Mouse (Mus musculus) monocyte, adult 5-6 weeks (primary cell): Measurements from ENCODE around the gene Ccdc91. TPM values are rescaled to one million over a fixed set of nuclear protein-coding genes. Genes with fewer than 3 reads are reported as not detected.

Experiments
- ATAC-seq: fragments of 153-309, 156-312 bp; replicated peaks from 2 replicates; pipeline ENCODE4 v1.8.0; 2017; ENCODE audit warnings: mild to moderate bottlenecking; ENCODE audit not compliant: low TSS enrichment, insufficient number of reproducible peaks, severe bottlenecking, poor library complexity, low FRiP score
- total RNA-seq: library from RNA; stranded (forward); fragments of 200-1000, 200-491, 200-594 nt; gene quantifications from 3 replicates; pipeline ENCODE4 v1.2.3, GENCODE M21; 2017

Ccdc91 gene
- total RNA-seq, 1 experiment from 2014 or later, result 31.1 TPM

- no peak for ATAC-seq
Observed at GRCm38 (mm10) chr6:147555591-147555990, 80.0 kb downstream of the Ccdc91 start.

GRCm38 (mm10) chr6:147559316-147559715, 83.7 kb downstream of the Ccdc91 start:
- ATAC-seq, result no peak

- ATAC-seq, result no peak
Observed at GRCm38 (mm10) chr6:147560436-147560835, 84.8 kb downstream of the Ccdc91 start.

- ATAC-seq, result no peak
Observed at GRCm38 (mm10) chr6:147569246-147569645, 93.6 kb downstream of the Ccdc91 start.

- no peak for ATAC-seq
Observed at GRCm38 (mm10) chr6:147573137-147573536, 97.5 kb downstream of the Ccdc91 start.

- no peak for ATAC-seq
Observed at GRCm38 (mm10) chr6:147574454-147575182, 99.0 kb downstream of the Ccdc91 start.

- ATAC-seq, result no peak
Observed at GRCm38 (mm10) chr6:147575183-147575784, 99.7 kb downstream of the Ccdc91 start.

GRCm38 (mm10) chr6:147587675-147588074, 112.0 kb downstream of the Ccdc91 start:
- no peak for ATAC-seq

- ATAC-seq, result 0 out of 2 replicates have a peak, but pooled peaks have one; percentile 17
Observed at GRCm38 (mm10) chr6:147606666-147607065, 131.0 kb downstream of the Ccdc91 start.

- ATAC-seq, result no peak
Observed at GRCm38 (mm10) chr6:147607613-147608012, 132.0 kb downstream of the Ccdc91 start.

GRCm38 (mm10) chr6:147615306-147615705, 139.7 kb downstream of the Ccdc91 start:
- ATAC-seq, result no peak

- no peak for ATAC-seq
Observed at GRCm38 (mm10) chr6:147623142-147623541, 147.5 kb downstream of the Ccdc91 start.

GRCm38 (mm10) chr6:147636464-147636863, 160.8 kb downstream of the Ccdc91 start:
- ATAC-seq, result no peak

- ATAC-seq, result no peak
Observed at GRCm38 (mm10) chr6:147643875-147644274, 168.2 kb downstream of the Ccdc91 start.

- no peak for ATAC-seq
Observed at GRCm38 (mm10) chr6:147644391-147644790, 168.8 kb downstream of the Ccdc91 start.

GRCm38 (mm10) chr6:147646401-147646968, 170.9 kb downstream of the Ccdc91 start:
- no peak for ATAC-seq

- ATAC-seq, result no peak
Observed at GRCm38 (mm10) chr6:147658025-147658424, 182.4 kb downstream of the Ccdc91 start.

- ATAC-seq, result no peak
Observed at GRCm38 (mm10) chr6:147660718-147661117, 185.1 kb downstream of the Ccdc91 start.

GRCm38 (mm10) chr6:147661841-147662240, 186.2 kb downstream of the Ccdc91 start:
- no peak for ATAC-seq

- ATAC-seq, result no peak
Observed at GRCm38 (mm10) chr6:147662610-147663009, 187.0 kb downstream of the Ccdc91 start.
